Mouse (Mus musculus): ENCODE measurements around the gene Zfp12.

DNA sequence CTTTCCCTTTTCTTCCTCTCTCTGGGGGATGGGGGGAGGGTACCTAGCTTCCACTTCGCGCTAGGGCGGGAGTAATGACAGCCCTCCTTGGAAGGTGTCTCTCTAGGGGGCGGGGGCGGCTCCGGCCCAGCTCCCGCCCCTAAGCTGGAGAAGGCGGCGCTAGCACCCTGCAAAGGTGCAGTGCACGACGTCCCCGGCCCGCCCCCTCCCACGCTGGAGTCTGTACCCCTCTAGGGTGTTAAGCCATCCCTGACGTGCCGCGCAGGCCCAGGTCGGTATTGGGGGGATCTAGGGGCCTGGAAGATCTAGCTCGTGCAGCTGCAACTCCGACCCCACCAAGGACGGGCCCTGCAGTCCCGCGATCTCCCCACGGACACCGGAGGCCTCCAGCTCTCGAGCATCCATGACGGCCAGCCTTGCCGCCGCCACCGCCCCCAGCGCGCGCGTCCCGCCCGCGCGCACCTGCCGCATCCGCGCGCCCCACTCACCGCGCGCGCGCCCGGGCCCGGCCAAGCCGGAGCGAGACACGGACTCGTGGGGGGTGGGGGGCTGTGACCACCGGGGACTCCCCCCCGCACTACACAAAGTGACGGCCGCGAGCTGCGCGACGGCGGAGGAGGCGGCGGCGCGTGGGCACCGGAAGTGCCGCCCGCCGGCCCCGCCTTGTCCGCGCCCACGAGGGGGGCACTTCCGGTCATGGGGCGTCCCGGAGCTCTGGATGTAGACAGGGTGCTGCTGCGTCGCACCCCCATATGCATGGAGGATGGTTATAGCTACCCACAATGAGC is 34.6 kb downstream of the Zfp12 start, which contains the start of gene Zfp316:
- TF ChIP-seq POLR2A (IDR thresholded peaks at IDR 0.05; ENCODE audit: control insufficient read depth, low read depth, low read length) (peak; percentile 12; the same call in 1 of the 2 replicates), CTCF (IDR thresholded peaks at IDR 0.05; ENCODE audit: control insufficient read depth, insufficient read depth, insufficient replicate concordance, low read depth, low read length) (no peak)
